Mouse (Mus musculus): ENCODE measurements at regions not wholly inside any gene's neighbourhood (a gene's known extent, or its start where the extent isn't known, plus 50 kb on each side); places are given as distances from the start of the nearest gene placed in this dataset.

DNA sequence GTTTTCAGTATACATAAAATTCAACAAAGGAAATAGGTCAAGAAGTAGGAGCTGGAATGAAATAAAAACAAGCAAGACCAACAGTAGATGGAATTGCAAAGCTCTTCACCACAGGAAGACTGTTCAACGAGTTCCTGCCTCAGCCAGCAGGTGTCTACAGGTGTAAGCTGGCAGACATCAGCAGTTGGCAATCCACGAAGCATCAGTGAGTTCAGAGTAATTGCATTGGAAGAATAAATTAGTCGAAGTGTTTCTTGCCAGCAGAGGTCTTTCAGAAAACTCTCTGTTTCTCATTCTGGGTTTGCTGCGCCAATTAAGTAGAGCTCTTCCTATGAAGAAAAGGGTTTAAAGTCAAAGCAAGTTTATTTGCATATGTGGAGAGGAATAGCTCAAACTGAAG is 925.7 kb upstream of the Mdga2 start:
- DNase-seq, result no peak
- H3K27me3 ChIP-seq (ENCODE audit: control insufficient read depth, insufficient read depth, low read length), result no peaks in the 10 kb centered on the region
- 36% methylated on average over 4 of the region's 4 CpGs for WGBS
- no peaks in the 10 kb centered on the region for H3K36me3 ChIP-seq (ENCODE audit: control insufficient read depth, insufficient read depth, low read length)
- no peak for TF ChIP-seq EP300 (IDR thresholded peaks at IDR 0.05; ENCODE audit: insufficient read depth, low read depth, low read length)
- no peak for TF ChIP-seq POLR2A (IDR thresholded peaks at IDR 0.05; ENCODE audit: insufficient read depth, low read depth, low read length)
- no peak for TF ChIP-seq CTCF (IDR thresholded peaks at IDR 0.05)
- no peaks in the 10 kb centered on the region for H3K79me2 ChIP-seq (replicated peaks; ENCODE audit: control insufficient read depth, insufficient read depth, low read length)
- H3K4me3 ChIP-seq, result no peak overlapping the region
- intact Hi-C loops (cut with DNase I), result no loop called here
- no peaks in the 10 kb centered on the region for H3K4me1 ChIP-seq (ENCODE audit: control insufficient read depth, insufficient read depth, low read length)
- no peak overlapping the region for H3K9ac ChIP-seq (ENCODE audit: low read depth, low read length)
- H3K27ac ChIP-seq, result no peak overlapping the region

DNA sequence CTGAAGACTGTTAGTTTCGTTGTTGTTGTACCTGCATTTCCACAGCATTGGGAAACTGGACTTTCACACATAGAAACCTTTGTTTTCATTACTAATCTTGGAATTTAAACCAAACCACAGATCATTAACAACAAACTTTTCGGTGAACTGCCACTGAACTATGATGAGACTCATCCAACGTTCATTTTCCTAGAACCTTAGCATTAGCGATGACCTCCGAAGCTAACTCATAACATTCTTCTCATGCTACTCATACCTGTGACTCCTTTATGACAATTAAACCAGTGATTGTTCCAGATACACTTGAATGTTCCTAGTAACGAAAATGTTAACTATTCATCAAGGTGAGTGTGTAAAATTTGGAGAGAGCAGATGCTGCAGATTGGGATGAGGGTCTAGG is 917.5 kb upstream of the Mdga2 start:
- H3K27ac ChIP-seq, result no peak overlapping the region
- H3K9ac ChIP-seq (ENCODE audit: low read depth, low read length), result no peak overlapping the region
- H3K27me3 ChIP-seq (ENCODE audit: control insufficient read depth, insufficient read depth, low read length), result no peaks in the 10 kb centered on the region
- H3K36me3 ChIP-seq (ENCODE audit: control insufficient read depth, insufficient read depth, low read length), result no peaks in the 10 kb centered on the region
- no peak for DNase-seq
- no peak for TF ChIP-seq EP300 (IDR thresholded peaks at IDR 0.05; ENCODE audit: insufficient read depth, low read depth, low read length)
- no peak for TF ChIP-seq POLR2A (IDR thresholded peaks at IDR 0.05; ENCODE audit: insufficient read depth, low read depth, low read length)
- TF ChIP-seq CTCF (IDR thresholded peaks at IDR 0.05), result no peak
- intact Hi-C loops (cut with DNase I), result no loop called here
- WGBS, result 72% methylated on average over 6 of the region's 6 CpGs
- no peaks in the 10 kb centered on the region for H3K4me1 ChIP-seq (ENCODE audit: control insufficient read depth, insufficient read depth, low read length)
- no peaks in the 10 kb centered on the region for H3K79me2 ChIP-seq (replicated peaks; ENCODE audit: control insufficient read depth, insufficient read depth, low read length)
- H3K4me3 ChIP-seq, result no peak overlapping the region

DNA sequence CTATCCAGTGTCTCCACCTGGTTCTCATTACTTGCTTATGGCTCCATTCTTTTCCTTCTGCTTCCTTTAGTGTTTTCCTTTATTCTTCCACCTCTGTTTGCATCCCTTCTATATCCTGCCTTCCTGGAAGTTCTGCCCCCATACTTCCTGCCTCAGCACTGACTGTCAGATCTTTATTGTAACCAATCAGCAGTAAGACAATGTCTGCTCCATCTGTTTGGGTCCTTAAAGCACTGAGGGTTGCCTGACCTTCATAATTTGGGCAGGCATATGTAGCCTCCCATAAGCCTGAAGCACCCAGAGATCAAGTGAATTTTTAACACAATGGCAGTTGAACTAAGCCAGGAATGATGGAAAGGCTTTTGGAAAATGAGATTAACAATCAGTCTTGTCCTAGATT is 909.4 kb upstream of the Mdga2 start:
- Histone ChIP-seq H3K36me3 (ENCODE audit: control insufficient read depth, insufficient read depth, low read length) (no peaks in the 10 kb centered on the region), H3K4me1 (ENCODE audit: control insufficient read depth, insufficient read depth, low read length) (no peaks in the 10 kb centered on the region), H3K4me3 (no peak overlapping the region), H3K27ac (no peak overlapping the region), H3K79me2 (replicated peaks; ENCODE audit: control insufficient read depth, insufficient read depth, low read length) (no peaks in the 10 kb centered on the region), H3K9ac (ENCODE audit: low read depth, low read length) (no peak overlapping the region), H3K27me3 (ENCODE audit: control insufficient read depth, insufficient read depth, low read length) (no peaks in the 10 kb centered on the region)
- TF ChIP-seq POLR2A (IDR thresholded peaks at IDR 0.05; ENCODE audit: insufficient read depth, low read depth, low read length) (no peak), CTCF (IDR thresholded peaks at IDR 0.05) (no peak), EP300 (IDR thresholded peaks at IDR 0.05; ENCODE audit: insufficient read depth, low read depth, low read length) (no peak)
- no peak for DNase-seq
- intact Hi-C loops (cut with DNase I), result no loop called here

DNA sequence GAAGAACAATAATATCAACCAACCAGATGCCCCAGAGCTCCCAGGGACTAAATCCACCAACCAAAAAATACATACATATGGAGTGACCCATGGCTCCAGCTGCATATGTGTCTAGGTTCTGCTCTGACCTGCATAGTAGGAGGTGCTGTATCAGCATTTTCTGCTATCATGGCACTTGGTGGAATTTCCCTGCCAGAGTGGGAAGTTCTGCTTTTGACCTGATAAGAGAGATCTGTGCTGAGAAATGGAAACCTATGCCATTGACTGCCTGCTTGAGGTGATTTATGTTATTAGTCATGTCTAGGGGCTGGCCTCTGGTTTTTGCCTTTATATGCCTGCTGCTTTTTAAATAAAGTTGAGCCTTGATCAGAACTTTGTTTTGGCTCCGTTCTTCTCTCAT is 893.4 kb upstream of the Mdga2 start:
- no peaks in the 10 kb centered on the region for H3K27me3 ChIP-seq (ENCODE audit: control insufficient read depth, insufficient read depth, low read length)
- DNase-seq, result no peak
- 35% methylated on average over 1 of the region's 1 CpGs for WGBS
- H3K27ac ChIP-seq, result no peak overlapping the region
- TF ChIP-seq POLR2A (IDR thresholded peaks at IDR 0.05; ENCODE audit: insufficient read depth, low read depth, low read length), result no peak
- TF ChIP-seq EP300 (IDR thresholded peaks at IDR 0.05; ENCODE audit: insufficient read depth, low read depth, low read length), result no peak
- no peak for TF ChIP-seq CTCF (IDR thresholded peaks at IDR 0.05)
- H3K4me1 ChIP-seq (ENCODE audit: control insufficient read depth, insufficient read depth, low read length), result no peaks in the 10 kb centered on the region
- no peak overlapping the region for H3K9ac ChIP-seq (ENCODE audit: low read depth, low read length)
- no peaks in the 10 kb centered on the region for H3K36me3 ChIP-seq (ENCODE audit: control insufficient read depth, insufficient read depth, low read length)
- intact Hi-C loops (cut with DNase I), result no loop called here
- no peak overlapping the region for H3K4me3 ChIP-seq
- H3K79me2 ChIP-seq (replicated peaks; ENCODE audit: control insufficient read depth, insufficient read depth, low read length), result no peaks in the 10 kb centered on the region

Data from heart, adult 2 months (tissue).